Mouse (Mus musculus): Measurements from ENCODE around the gene Phf21a. TPM values are rescaled to one million over a fixed set of nuclear protein-coding genes. Genes with fewer than 3 reads are reported as not detected.

The Phf21a gene
- polyA plus RNA-seq, 1 experiment from 2014 or later, result 43.7 TPM

GRCm38 (mm10) chr2:92183613-92184076, 90.7 kb downstream of the Phf21a start:
- Histone ChIP-seq H3K4me2 (peak overlapping the region; percentile 82), H3K27ac (peak overlapping the region; percentile 100), H3K36me3 (ENCODE audit: poor library complexity, severe bottlenecking) (no peaks in the 10 kb centered on the region), H3K9ac (peak overlapping the region; percentile 90), H3K4me1 (peaks cover 37% of the 10 kb centered on the region), H3K27me3 (no peaks in the 10 kb centered on the region), H3K9me3 (replicated peaks) (no peaks in the 10 kb centered on the region), H3K4me3 (peak overlapping the region; percentile 79)
- ATAC-seq, result peak; percentile 86
- WGBS, result 0% methylated on average over 21 of the region's 40 CpGs

- H3K27me3 ChIP-seq, result no peaks in the 10 kb centered on the region
- ATAC-seq, result peak; percentile 44
- peak overlapping the region; percentile 79 for H3K4me3 ChIP-seq
- H3K9me3 ChIP-seq (replicated peaks), result no peaks in the 10 kb centered on the region
- 2% methylated on average over 6 of the region's 19 CpGs for WGBS
- H3K27ac ChIP-seq, result peak overlapping the region; percentile 100
- H3K36me3 ChIP-seq (ENCODE audit: poor library complexity, severe bottlenecking), result no peaks in the 10 kb centered on the region
- H3K4me2 ChIP-seq, result peak overlapping the region; percentile 82
- peaks cover 44% of the 10 kb centered on the region for H3K4me1 ChIP-seq
- peak overlapping the region; percentile 90 for H3K9ac ChIP-seq
Measured at GRCm38 (mm10) chr2:92184077-92184921, 91.4 kb downstream of the Phf21a start.

- H3K36me3 ChIP-seq (ENCODE audit: poor library complexity, severe bottlenecking), result no peaks in the 10 kb centered on the region
- H3K9me3 ChIP-seq (replicated peaks), result no peaks in the 10 kb centered on the region
- peak overlapping the region; percentile 90 for H3K9ac ChIP-seq
- H3K4me3 ChIP-seq, result peak overlapping the region; percentile 79
- peak overlapping the region; percentile 100 for H3K27ac ChIP-seq
- under 1% methylated on average over 38 of the region's 47 CpGs for WGBS
- H3K4me2 ChIP-seq, result peak overlapping the region; percentile 82
- H3K4me1 ChIP-seq, result peaks cover 52% of the 10 kb centered on the region
- no peaks in the 10 kb centered on the region for H3K27me3 ChIP-seq
- peak; percentile 31 for ATAC-seq
Measured at GRCm38 (mm10) chr2:92185062-92185765, 92.3 kb downstream of the Phf21a start.

- no peak for ATAC-seq
- H3K4me1 ChIP-seq, result peaks cover 59% of the 10 kb centered on the region
Measured at GRCm38 (mm10) chr2:92185766-92186450, 93.0 kb downstream of the Phf21a start.

GRCm38 (mm10) chr2:92187061-92187460, 94.1 kb downstream of the Phf21a start:
- Histone ChIP-seq H3K36me3 (ENCODE audit: poor library complexity, severe bottlenecking) (no peaks in the 10 kb centered on the region), H3K9ac (no peak overlapping the region), H3K9me3 (replicated peaks) (no peaks in the 10 kb centered on the region), H3K4me3 (peak overlapping the region; percentile 79), H3K4me1 (peaks cover 56% of the 10 kb centered on the region), H3K4me2 (peak overlapping the region; percentile 82), H3K27me3 (no peaks in the 10 kb centered on the region), H3K27ac (no peak overlapping the region)
- 58% methylated on average over 6 of the region's 6 CpGs for WGBS
- ATAC-seq, result no peak

More at GRCm38 (mm10) chr2:92185766-92186450, 93.0 kb downstream of the Phf21a start:
- Histone ChIP-seq H3K4me2 (peak overlapping the region; percentile 82), H3K9ac (peak overlapping the region; percentile 90), H3K4me3 (peak overlapping the region; percentile 79), H3K27me3 (no peaks in the 10 kb centered on the region), H3K27ac (peak overlapping the region; percentile 100), H3K36me3 (ENCODE audit: poor library complexity, severe bottlenecking) (no peaks in the 10 kb centered on the region), H3K9me3 (replicated peaks) (no peaks in the 10 kb centered on the region)
- WGBS, result 3% methylated on average over 11 of the region's 11 CpGs

- no peaks in the 10 kb centered on the region for H3K9me3 ChIP-seq (replicated peaks)
- peak overlapping the region; percentile 79 for H3K4me3 ChIP-seq
- H3K27ac ChIP-seq, result no peak overlapping the region
- H3K9ac ChIP-seq, result peak overlapping the region; percentile 26; the same call in 1 of the 2 replicates
- H3K36me3 ChIP-seq (ENCODE audit: poor library complexity, severe bottlenecking), result no peaks in the 10 kb centered on the region
- peaks cover 53% of the 10 kb centered on the region for H3K4me1 ChIP-seq
- no peak for ATAC-seq
- no peaks in the 10 kb centered on the region for H3K27me3 ChIP-seq
- WGBS, result 60% methylated on average over 3 of the region's 3 CpGs
- H3K4me2 ChIP-seq, result peak overlapping the region; percentile 49
Measured at GRCm38 (mm10) chr2:92188744-92189143, 95.8 kb downstream of the Phf21a start.

GRCm38 (mm10) chr2:92190960-92191359, 98.0 kb downstream of the Phf21a start:
- H3K9me3 ChIP-seq (replicated peaks), result no peaks in the 10 kb centered on the region
- H3K9ac ChIP-seq, result no peak overlapping the region
- no peaks in the 10 kb centered on the region for H3K27me3 ChIP-seq
- 61% methylated on average over 5 of the region's 5 CpGs for whole genome bisulfite sequencing
- no peak overlapping the region for H3K27ac ChIP-seq
- H3K36me3 ChIP-seq (ENCODE audit: poor library complexity, severe bottlenecking), result no peaks in the 10 kb centered on the region
- H3K4me3 ChIP-seq, result no peak overlapping the region
- no peak overlapping the region for H3K4me2 ChIP-seq
- no peak for ATAC-seq
- peaks cover 50% of the 10 kb centered on the region for H3K4me1 ChIP-seq

- Histone ChIP-seq H3K27me3 (no peaks in the 10 kb centered on the region), H3K9ac (no peak overlapping the region), H3K36me3 (ENCODE audit: poor library complexity, severe bottlenecking) (no peaks in the 10 kb centered on the region), H3K4me1 (peaks cover 40% of the 10 kb centered on the region), H3K4me2 (no peak overlapping the region), H3K27ac (no peak overlapping the region), H3K4me3 (no peak overlapping the region), H3K9me3 (replicated peaks) (no peaks in the 10 kb centered on the region)
- WGBS, result 78% methylated on average over 5 of the region's 5 CpGs
- ATAC-seq, result 0 out of 2 replicates have a peak, but pooled peaks have one; percentile 53
Measured at GRCm38 (mm10) chr2:92191826-92192581, 99.1 kb downstream of the Phf21a start.

GRCm38 (mm10) chr2:92198126-92198525, 105.2 kb downstream of the Phf21a start:
- Histone ChIP-seq H3K27me3 (no peaks in the 10 kb centered on the region), H3K4me1 (peaks cover 31% of the 10 kb centered on the region), H3K9ac (no peak overlapping the region), H3K36me3 (ENCODE audit: poor library complexity, severe bottlenecking) (no peaks in the 10 kb centered on the region), H3K27ac (peak overlapping the region; percentile 20; the same call in 1 of the 2 replicates), H3K4me2 (peak overlapping the region; percentile 1; the same call in 1 of the 2 replicates), H3K9me3 (replicated peaks) (no peaks in the 10 kb centered on the region), H3K4me3 (no peak overlapping the region)
- WGBS, result 42% methylated on average over 6 of the region's 6 CpGs
- no peak; the same call in 1 of the 2 replicates for ATAC-seq

- Histone ChIP-seq H3K36me3 (ENCODE audit: poor library complexity, severe bottlenecking) (no peaks in the 10 kb centered on the region), H3K4me3 (no peak overlapping the region), H3K9me3 (replicated peaks) (no peaks in the 10 kb centered on the region), H3K27ac (peak overlapping the region; percentile 20; the same call in 1 of the 2 replicates), H3K9ac (no peak overlapping the region), H3K4me2 (no peak overlapping the region; the same call in 1 of the 2 replicates), H3K4me1 (peaks cover 31% of the 10 kb centered on the region), H3K27me3 (no peaks in the 10 kb centered on the region)
- WGBS, result 77% methylated on average over 7 of the region's 7 CpGs
- no peak for ATAC-seq
Measured at GRCm38 (mm10) chr2:92198747-92199146, 105.8 kb downstream of the Phf21a start.
